In the genomic region with DNA sequence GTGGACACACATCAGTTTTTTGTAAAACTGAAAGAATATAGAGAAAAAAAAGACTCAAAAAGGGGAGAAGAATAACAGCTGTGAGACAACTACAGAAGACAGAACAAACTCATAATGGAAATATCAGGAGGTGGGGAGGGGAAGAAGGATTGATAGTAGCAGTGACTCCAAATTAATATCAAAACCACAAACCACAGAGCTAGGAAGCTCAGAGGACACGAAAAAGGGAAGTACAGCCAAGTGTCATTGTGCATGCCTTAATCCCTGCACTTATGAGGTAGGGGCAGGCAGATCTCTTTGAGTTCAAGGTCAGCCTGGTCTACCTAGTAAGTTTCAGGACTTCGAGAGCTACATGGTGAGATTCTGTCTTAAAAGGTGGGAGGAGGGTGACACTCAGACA, we compare ENCODE assay signal across 30 mouse cellular contexts. TPM values are rescaled to one million over a fixed set of nuclear protein-coding genes. Genes with fewer than 3 reads are reported as not detected.
DNase-seq lines count a peak whose midpoint lies in the region; ATAC-seq and TF ChIP-seq lines count a peak whose summit lies in the region.
"Had no signal": no experiment of that assay in that cellular context is flagged by ENCODE, and none has a peak within 500 bp of the region (broad histone marks: within the 10 kb centered on the region; RNA-seq: fewer than 3 reads in every experiment).

No protein-coding gene starts in this region.

- H3K27ac ChIP-seq in spleen, adult 2 months (ENCODE audit: insufficient read depth, low read length) = peak overlapping the region; percentile 37; the same call in 1 of the 2 replicates
- H3K27ac ChIP-seq in MEL (ENCODE audit: control insufficient read depth, low read depth, low read length) = no peak overlapping the region
- H3K27ac ChIP-seq: embryonic facial prominence, embryonic 10.5 days; embryonic facial prominence, embryonic 15.5 days; forebrain, embryonic 12.5 days; hindbrain, embryonic 13.5 days; left cerebral cortex, adult 2 months; limb, embryonic 12.5 days; liver, embryonic 15.5 days; midbrain, embryonic 12.5 days had no signal

- 11% methylated on average over 2 of the region's 2 CpGs for WGBS in spleen, adult 2 months

- TF ChIP-seq EP300 in MEL (IDR thresholded peaks at IDR 0.05; ENCODE audit: low read depth in 1 of 2, low read length in 2 of 2) = peak; percentile 24 to 57; a peak in 2 of 4 replicates

- ATAC-seq in megakaryocyte, adult 5-6 weeks (ENCODE audit: poor library complexity, severe bottlenecking) = peak; percentile 88
- ATAC-seq: forebrain, postnatal 0 days; intestine, embryonic 16.5 days had no signal

- no peak for TF ChIP-seq POLR2A in spleen, adult 2 months (IDR thresholded peaks at IDR 0.05; ENCODE audit: low read depth, low read length)
- no peak for TF ChIP-seq POLR2A in MEL (IDR thresholded peaks at IDR 0.05; ENCODE audit: control insufficient read depth in 1 of 2, insufficient read depth in 1 of 2, low read depth in 1 of 2, low read length in 2 of 2, poor library complexity in 1 of 2)

- H3K4me3 ChIP-seq in spleen, adult 2 months (ENCODE audit: extremely low read depth, insufficient read depth, insufficient read length) = no peak overlapping the region
- no peak overlapping the region for H3K4me3 ChIP-seq in MEL (ENCODE audit: control insufficient read depth in 1 of 2, insufficient read depth in 1 of 2, low read depth in 2 of 2, low read length in 2 of 2)
- H3K4me3 ChIP-seq: embryonic facial prominence, embryonic 10.5 days; embryonic facial prominence, embryonic 15.5 days; forebrain, embryonic 12.5 days; heart, embryonic 13.5 days; hindbrain, embryonic 13.5 days; left cerebral cortex, adult 2 months; limb, embryonic 12.5 days; liver, embryonic 15.5 days; midbrain, embryonic 12.5 days had no signal

- H3K9ac ChIP-seq in MEL (ENCODE audit: control insufficient read depth, low read depth, low read length, poor library complexity, severe bottlenecking) = no peak overlapping the region
- H3K9ac ChIP-seq: embryonic facial prominence, embryonic 15.5 days; forebrain, embryonic 12.5 days; forebrain, postnatal 0 days; heart, embryonic 13.5 days; hindbrain, embryonic 13.5 days; limb, embryonic 12.5 days; liver, embryonic 15.5 days; lung, embryonic 14.5 days; midbrain, embryonic 12.5 days had no signal

- H3K27me3 ChIP-seq in spleen, adult 2 months (ENCODE audit: control insufficient read depth, insufficient read depth, low read length) = no peaks in the 10 kb centered on the region
- H3K27me3 ChIP-seq in MEL (ENCODE audit: control insufficient read depth in 1 of 2, insufficient read depth in 2 of 2, low read length in 2 of 2) = peaks cover 0 to 2% of the 10 kb centered on the region in 2 experiments; a peak in 2 of 4 replicates
- H3K27me3 ChIP-seq: embryonic facial prominence, embryonic 15.5 days; forebrain, embryonic 12.5 days; heart, embryonic 13.5 days; hindbrain, embryonic 13.5 days; limb, embryonic 12.5 days; liver, embryonic 15.5 days; midbrain, embryonic 12.5 days had no signal

- no peaks in the 10 kb centered on the region for H3K9me3 ChIP-seq in MEL (replicated peaks; ENCODE audit: insufficient read depth, low read length)
- H3K9me3 ChIP-seq: embryonic facial prominence, embryonic 10.5 days; embryonic facial prominence, embryonic 15.5 days; forebrain, embryonic 12.5 days; heart, embryonic 13.5 days; hindbrain, embryonic 13.5 days; limb, embryonic 12.5 days; liver, embryonic 15.5 days; midbrain, embryonic 12.5 days had no signal

- TF ChIP-seq CTCF in spleen, adult 2 months (IDR thresholded peaks at IDR 0.05; ENCODE audit: extremely low read depth, insufficient read depth, insufficient read length, insufficient replicate concordance) = no peak
- TF ChIP-seq CTCF in MEL (IDR thresholded peaks at IDR 0.05 in 2 of 3, conservative IDR thresholded peaks at IDR 0.05 in 1 of 3; ENCODE audit: control insufficient read depth in 1 of 3, insufficient read depth in 1 of 3, low read depth in 2 of 3, low read length in 3 of 3, poor library complexity in 1 of 3, severe bottlenecking in 1 of 3) = no peak

- H3K4me1 ChIP-seq in spleen, adult 2 months (ENCODE audit: control insufficient read depth, insufficient read depth, insufficient read length) = peaks cover 20% of the 10 kb centered on the region
- peaks cover 2 to 8% of the 10 kb centered on the region in 2 experiments; a peak in 3 of 4 replicates for H3K4me1 ChIP-seq in MEL (ENCODE audit: control insufficient read depth in 1 of 2, insufficient read depth in 2 of 2, low read length in 2 of 2)
- H3K4me1 ChIP-seq: embryonic facial prominence, embryonic 10.5 days; hindbrain, embryonic 13.5 days; liver, embryonic 15.5 days had no signal

- no peaks in the 10 kb centered on the region for H3K36me3 ChIP-seq in spleen, adult 2 months (ENCODE audit: control insufficient read depth, insufficient read depth, low read length)
- H3K36me3 ChIP-seq in MEL (ENCODE audit: control insufficient read depth in 1 of 2, insufficient read depth in 2 of 2, low read length in 2 of 2) = peaks cover 0 to 5% of the 10 kb centered on the region in 2 experiments; a peak in 2 of 4 replicates
- H3K36me3 ChIP-seq: embryonic facial prominence, embryonic 10.5 days; embryonic facial prominence, embryonic 15.5 days; forebrain, embryonic 12.5 days; heart, embryonic 13.5 days; hindbrain, embryonic 13.5 days; limb, embryonic 12.5 days; liver, embryonic 15.5 days; midbrain, embryonic 12.5 days had no signal

- no peak for TF ChIP-seq RAD21 in MEL (IDR thresholded peaks at IDR 0.05; ENCODE audit: low read depth, low read length)

- H3K79me2 ChIP-seq in MEL (ENCODE audit: control insufficient read depth, insufficient read depth, low read length, poor library complexity) = no peaks in the 10 kb centered on the region

- no peak for DNase-seq in spleen, adult 2 months (ENCODE audit: low read depth in 1 of 2, low spot score in 2 of 2)
- no peak for DNase-seq in spleen, adult 12 weeks (ENCODE audit: low spot score)
- DNase-seq in MEL (ENCODE audit: low read depth, low spot score) = peak; percentile 80
- DNase-seq in adrenal gland, postnatal 25 days = no peak
- no peak for DNase-seq in T-cell, adult 2 months (ENCODE audit: low spot score)
- no peak for DNase-seq in right cerebral cortex, postnatal 36 days (ENCODE audit: low spot score in 2 of 2)
- DNase-seq: adrenal gland, postnatal 10 days; cerebellum, adult 11-12 months; cerebellum, adult 9-11 months; forebrain, postnatal 0 days; heart, postnatal 36 days; kidney, postnatal 14 days; lung, embryonic 14.5 days; lung, postnatal 14 days; retina, postnatal 1 day; right cerebral cortex, postnatal 14 days; spleen, adult 18-20 months; thymus, adult 2 months; thymus, postnatal 36 days had no signal

TF ChIP-seq in MEL, 35 proteins besides CTCF, POLR2A, EP300 and RAD21:
- TF ChIP-seq TCF12 (IDR thresholded peaks at IDR 0.05; ENCODE audit: low read depth, low read length) = no peak
- TF ChIP-seq RCOR1 (IDR thresholded peaks at IDR 0.05; ENCODE audit: low read depth, low read length) = peak; percentile 70
- no peak for TF ChIP-seq TAL1 (IDR thresholded peaks at IDR 0.05; ENCODE audit: low read length)
- peak; percentile 28; the same call in 1 of the 2 replicates for TF ChIP-seq ETS1 (IDR thresholded peaks at IDR 0.05; ENCODE audit: low read depth, low read length)

RNA-seq across cellular contexts. Expression of a gene that starts 21.4 kb away (rescaled TPM):
- polyA plus RNA-seq in spleen, adult 2 months (2012; rRNA removed) = 4.0 and 4.7 TPM in 2 replicates
- 26.0 and 27.0 TPM in 2 replicates for total RNA-seq in MEL (2012; rRNA removed)
- 100 to 1,000 TPM in 1 of 2 experiments, 10 to 100 TPM in 1; 40.3 to 168 TPM for polyA plus RNA-seq in MEL (2012; ENCODE audit: insufficient read depth in 1 of 2, insufficient read length in 2 of 2, low read depth in 1 of 2, low replicate concordance in 2 of 2, missing spikeins in 1 of 2)
- 26.1 and 28.6 TPM in 2 replicates for total RNA-seq in megakaryocyte, adult 5-6 weeks (2015)
- 23.0 and 23.2 TPM in 2 replicates for total RNA-seq in megakaryocyte, adult 5-6 weeks (2017)
- total RNA-seq in adrenal gland, postnatal 25 days (2021) = 58.6 and 76.6 TPM in 2 replicates

RNA-seq across cellular contexts. Expression of a gene that starts 56.4 kb away (rescaled TPM):
- polyA plus RNA-seq in spleen, adult 2 months (2012; rRNA removed) = 4.2 and 4.4 TPM in 2 replicates
- 2.5 and 3.1 TPM in 2 replicates for total RNA-seq in MEL (2012; rRNA removed)
- polyA plus RNA-seq in MEL (2012; ENCODE audit: insufficient read depth in 1 of 2, insufficient read length in 2 of 2, low read depth in 1 of 2, low replicate concordance in 2 of 2, missing spikeins in 1 of 2) = 1 to 10 TPM in 1 of 2 experiments, not detected in 1; 5.7 TPM
- total RNA-seq in megakaryocyte, adult 5-6 weeks (2015) = 3.7 and 4.5 TPM in 2 replicates
- total RNA-seq in megakaryocyte, adult 5-6 weeks (2017) = 4.2 and 6.4 TPM in 2 replicates
- 13.9 and 17.4 TPM in 2 replicates for total RNA-seq in adrenal gland, postnatal 25 days (2021)
